Mouse (Mus musculus) CH12.LX (cell line): Measurements from ENCODE around the gene Pced1b. TPM values are rescaled to one million over a fixed set of nuclear protein-coding genes. Genes with fewer than 3 reads are reported as not detected.

Experiments
- DNase-seq: peaks from one replicate; pipeline ENCODE4 v3.0.0-alpha.2; 2013; ENCODE audit errors: extremely low read depth
- H3K27ac ChIP-seq: 2 replicates; pipeline ENCODE4 v1.5.1; 2012; ENCODE audit warnings: low read depth, mild to moderate bottlenecking, control low read depth, moderate library complexity; ENCODE audit not compliant: insufficient read depth
- H3K27me3 ChIP-seq: replicated peaks from 2 replicates; pipeline ENCODE3; 2012; ENCODE audit warnings: inconsistent platforms
- H3K36me3 ChIP-seq, 2 experiments: replicated peaks in 1 of 2; 2 replicates each; pipeline versions ENCODE3 to v1.6.1; 2012; ENCODE audit warnings: inconsistent platforms in 1 of 2, low read length in 1 of 2, mild to moderate bottlenecking in 1 of 2, mixed read lengths in 1 of 2, moderate library complexity in 1 of 2; ENCODE audit not compliant: control insufficient read depth in 1 of 2, insufficient read depth in 1 of 2
- H3K4me1 ChIP-seq, 2 experiments: 2 replicates each; pipeline ENCODE4 v1.6.1; 2012; ENCODE audit warnings: inconsistent platforms in 1 of 2, moderate library complexity in 1 of 2; ENCODE audit not compliant: insufficient read depth in 2 of 2, control insufficient read depth in 1 of 2
- H3K4me2 ChIP-seq: 2 replicates; pipeline ENCODE4 v1.6.1; 2012; ENCODE audit warnings: low read depth, mild to moderate bottlenecking, control low read depth; ENCODE audit not compliant: poor library complexity, insufficient read depth, severe bottlenecking
- H3K4me3 ChIP-seq, 3 experiments: fragments of 150-350 bp in 1 of 3; sonication (generic) in 1 of 3; replicated peaks in 1 of 3; 2 replicates each; pipeline versions ENCODE3 to v1.5.1; 2011 to 2012; ENCODE audit warnings: low read depth in 2 of 3, low read length in 2 of 3, mild to moderate bottlenecking in 2 of 3, moderate library complexity in 2 of 3, control low read depth in 1 of 3, improper control_type of control experiment in 1 of 3, inconsistent platforms in 1 of 3, mixed read lengths in 1 of 3; ENCODE audit not compliant: poor library complexity in 1 of 3
- H3K79me2 ChIP-seq: replicated peaks from 2 replicates; pipeline ENCODE4 v1.6.1; 2012; ENCODE audit warnings: mild to moderate bottlenecking, moderate library complexity; ENCODE audit not compliant: control insufficient read depth, poor library complexity, insufficient read depth, severe bottlenecking; ENCODE audit errors: extremely low read depth
- H3K9ac ChIP-seq: 2 replicates; pipeline ENCODE4 v1.6.1; 2012; ENCODE audit warnings: low read depth, mild to moderate bottlenecking, control low read depth, moderate library complexity; ENCODE audit not compliant: insufficient read depth
- H3K9me3 ChIP-seq: replicated peaks from 2 replicates; pipeline ENCODE3; 2012; ENCODE audit warnings: low read length, inconsistent platforms, mixed read lengths
- EP300 ChIP-seq: IDR thresholded peaks from 2 replicates; pipeline ENCODE4 v1.6.1; 2011; ENCODE audit warnings: low read length, improper control_type of control experiment
- JUND ChIP-seq: conservative IDR thresholded peaks from 2 replicates; pipeline ENCODE4 v1.6.1; 2011; ENCODE audit warnings: low read depth, low read length, improper control_type of control experiment
- NRF1 ChIP-seq: IDR thresholded peaks from 2 replicates; pipeline ENCODE4 v1.6.1; 2014; ENCODE audit warnings: low read depth, mild to moderate bottlenecking, inconsistent platforms, low read length, improper control_type of control experiment, moderate library complexity
- RCOR1 ChIP-seq: conservative IDR thresholded peaks from 2 replicates; pipeline ENCODE4 v1.6.1; 2012; ENCODE audit warnings: low read depth, mild to moderate bottlenecking, inconsistent platforms, low read length, improper control_type of control experiment
- TBP ChIP-seq: conservative IDR thresholded peaks from 2 replicates; pipeline ENCODE4 v1.6.1; 2011; ENCODE audit warnings: low read depth, low read length, improper control_type of control experiment
- ZKSCAN1 ChIP-seq: IDR thresholded peaks from 2 replicates; pipeline ENCODE4 v1.6.1; 2012; ENCODE audit warnings: low read depth, inconsistent platforms, low read length, improper control_type of control experiment, borderline replicate concordance
- ZMIZ1 ChIP-seq: IDR thresholded peaks from 2 replicates; pipeline ENCODE4 v1.6.1; 2012; ENCODE audit warnings: low read depth, mild to moderate bottlenecking, inconsistent platforms, low read length, improper control_type of control experiment
- dilution Hi-C: fragments of 300-500 bp; cut with MboI; formaldehyde crosslinking; loops from 2 replicates; pipeline ENCODE4 v1.14.3; 2020; ENCODE audit warnings: low sequenced_read_pairs; ENCODE audit not compliant: extremely low pct_unique_long_range_greater_than_20kb, extremely low pct_ligation_motif_present
- in situ Hi-C: fragments of 300-500 bp; cut with MboI; formaldehyde crosslinking; loops from 3 replicates; pipeline ENCODE4 v1.14.3; 2019; ENCODE audit warnings: low sequenced_read_pairs, low pct_ligation_motif_present, low pct_unique_long_range_greater_than_20kb, mixed read lengths
- polyA plus RNA-seq: library from polyadenylated mRNA; unstranded; fragments of >175 nt; gene quantifications from 2 replicates; pipeline ENCODE4 v1.2.1, GENCODE M21; 2012; ENCODE audit warnings: low read depth; ENCODE audit not compliant: insufficient read length
- total RNA-seq, 2 experiments: library from RNA; depleted of rRNA; stranded (reverse); fragments of 300-350 nt in 1 of 2; fragments of >200 nt in 1 of 2; gene quantifications; 2 replicates each; pipeline ENCODE4 v1.2.3; 2012 to 2014

The Pced1b gene
- total and polyA plus RNA-seq, 3 experiments, result 12.3 to 44.2 (median 21.1) TPM

DNA sequence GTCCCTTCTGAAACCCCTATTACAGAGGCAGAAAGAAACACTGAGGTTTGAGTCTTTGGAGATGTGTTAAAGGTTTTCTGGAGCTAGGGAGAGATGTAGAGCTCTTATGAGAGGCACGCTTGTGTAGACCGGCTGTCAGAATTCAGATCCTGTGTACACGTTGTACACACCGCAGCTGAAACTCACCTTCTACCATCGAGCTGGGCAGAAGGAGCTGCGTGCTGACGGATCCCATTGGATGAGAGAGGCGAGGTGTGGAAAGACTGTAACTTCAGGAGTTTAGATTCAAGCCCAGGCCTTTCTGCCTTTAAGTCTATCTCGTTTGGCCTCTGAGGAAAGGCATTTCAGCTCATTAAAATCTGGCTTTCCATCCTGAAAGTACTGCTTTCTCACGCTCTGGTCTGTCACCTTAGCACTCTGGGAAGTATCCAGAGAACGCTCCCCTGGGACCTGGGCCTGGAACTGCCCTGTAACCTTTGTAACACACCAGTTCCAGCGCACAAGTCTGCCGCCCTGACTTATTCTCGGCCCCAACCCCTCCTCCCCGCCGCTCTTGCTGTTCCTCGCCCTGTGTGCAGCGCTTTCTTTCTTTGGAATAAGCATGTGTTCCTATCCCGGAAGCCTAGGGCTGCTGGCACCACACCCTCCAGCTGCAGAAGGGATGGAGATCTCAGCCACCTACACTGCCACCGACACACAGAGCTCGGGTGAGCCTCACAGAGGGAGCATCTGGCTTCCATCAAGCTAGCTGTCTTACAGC lies 44.6 kb downstream of the Pced1b start:
- peaks cover 0 to 32% of the 10 kb centered on the region in 2 experiments; a peak in 2 of 4 replicates for H3K4me1 ChIP-seq
- no peaks in the 10 kb centered on the region for H3K27me3 ChIP-seq
- TF ChIP-seq RCOR1, result no peak
- TF ChIP-seq, all 38 proteins: peak for 0
- Histone ChIP-seq H3K9ac (no peak overlapping the region), H3K9me3 (no peaks in the 10 kb centered on the region), H3K27ac (no peak overlapping the region), H3K79me2 (no peaks in the 10 kb centered on the region), H3K4me3 (no peak overlapping the region), H3K4me2 (no peak overlapping the region), H3K36me3 (peaks cover 5 to 16% of the 10 kb centered on the region in 2 experiments)
- dilution Hi-C loops (no loop called here), in situ Hi-C loops (no loop called here)
- DNase-seq, result no peak

DNA sequence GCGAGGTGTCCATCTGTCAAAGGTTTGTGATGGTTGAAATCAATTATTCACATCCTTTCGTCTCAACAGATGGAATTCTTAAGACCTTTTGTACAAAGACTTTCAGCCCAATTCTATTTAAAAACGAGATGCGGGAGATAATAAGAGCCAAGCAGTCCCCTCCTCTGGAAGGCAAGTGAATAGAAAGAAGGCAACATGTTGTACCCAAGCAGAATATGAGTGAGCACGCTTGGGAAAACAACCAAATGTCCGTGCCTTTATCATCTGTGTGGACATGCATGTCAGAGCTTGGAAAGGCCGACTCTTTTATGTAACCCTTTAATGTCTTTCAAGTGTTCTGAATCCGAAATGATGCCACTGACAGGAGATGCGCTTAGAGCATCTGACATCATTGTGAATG lies 61.0 kb downstream of the Pced1b start:
- Histone ChIP-seq H3K79me2 (no peaks in the 10 kb centered on the region), H3K9me3 (no peaks in the 10 kb centered on the region), H3K4me1 (no peaks in the 10 kb centered on the region; a peak in 1 of 4 replicates), H3K4me2 (no peak overlapping the region), H3K36me3 (peaks cover 0 to 6% of the 10 kb centered on the region in 2 experiments), H3K27me3 (no peaks in the 10 kb centered on the region), H3K27ac (no peak overlapping the region), H3K9ac (no peak overlapping the region), H3K4me3 (no peak overlapping the region)
- in situ Hi-C loops, result no loop called here
- no peak for DNase-seq
- no peak for TF ChIP-seq TBP
- TF ChIP-seq NRF1, result no peak
- TF ChIP-seq ZMIZ1, result no peak
- dilution Hi-C loops, result no loop called here

DNA sequence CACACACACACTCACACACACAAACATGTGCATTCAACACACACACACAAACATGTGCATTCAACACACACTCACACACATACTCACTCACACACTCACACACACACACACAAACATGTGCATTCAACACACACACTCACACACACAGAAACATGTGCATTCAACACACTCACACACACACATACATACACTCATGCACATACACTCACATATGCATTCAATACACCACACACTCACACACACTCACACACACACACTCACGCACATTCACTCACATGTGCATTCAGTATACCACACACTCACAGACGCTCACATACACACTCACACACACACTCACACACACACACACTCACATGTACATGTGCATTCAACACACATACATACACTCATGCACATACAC lies 62.6 kb downstream of the Pced1b start:
- Histone ChIP-seq H3K27ac (no peak overlapping the region), H3K79me2 (no peaks in the 10 kb centered on the region), H3K4me3 (no peak overlapping the region), H3K9me3 (no peaks in the 10 kb centered on the region), H3K4me1 (no peaks in the 10 kb centered on the region; a peak in 1 of 4 replicates), H3K27me3 (no peaks in the 10 kb centered on the region), H3K4me2 (no peak overlapping the region), H3K9ac (no peak overlapping the region), H3K36me3 (peaks cover 0 to 6% of the 10 kb centered on the region in 2 experiments)
- DNase-seq, result no peak
- TF ChIP-seq EP300, result no peak
- in situ Hi-C loops, result no loop called here
- dilution Hi-C loops, result no loop called here

DNA sequence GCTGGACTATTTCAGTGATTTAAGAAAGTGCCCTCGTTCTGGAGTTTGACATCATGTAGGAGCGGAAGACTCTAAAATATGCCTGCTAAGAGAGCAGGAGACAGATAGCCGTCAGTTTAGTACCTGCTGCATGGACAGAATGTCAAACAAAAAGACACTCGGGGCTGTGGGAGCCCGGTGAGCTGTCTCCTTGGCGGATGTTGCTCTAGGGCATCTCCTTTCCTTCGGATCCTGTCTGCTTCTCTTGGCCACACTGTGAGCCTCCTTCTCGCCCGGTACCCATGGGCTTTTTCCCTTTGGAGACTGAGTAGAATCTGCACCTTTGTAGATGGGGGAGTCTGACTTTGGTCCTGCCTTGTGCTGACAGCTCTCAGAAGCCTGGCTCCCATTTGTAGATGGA lies 63.3 kb downstream of the Pced1b start:
- TF ChIP-seq NRF1 (no peak), JUND (no peak), ZKSCAN1 (no peak)
- DNase-seq, result no peak
- no peak overlapping the region for H3K9ac ChIP-seq
- H3K36me3 ChIP-seq, result peaks cover 0 to 6% of the 10 kb centered on the region in 2 experiments
- no peaks in the 10 kb centered on the region; a peak in 1 of 4 replicates for H3K4me1 ChIP-seq
- dilution Hi-C loops (no loop called here), in situ Hi-C loops (no loop called here)
- H3K79me2 ChIP-seq, result no peaks in the 10 kb centered on the region
- no peak overlapping the region for H3K27ac ChIP-seq
- H3K4me3 ChIP-seq, result no peak overlapping the region
- no peaks in the 10 kb centered on the region for H3K9me3 ChIP-seq
- no peak overlapping the region for H3K4me2 ChIP-seq
- no peaks in the 10 kb centered on the region for H3K27me3 ChIP-seq
